Mouse (Mus musculus): ENCODE measurements around the gene Eif2d. TPM values are rescaled to one million over a fixed set of nuclear protein-coding genes. Genes with fewer than 3 reads are reported as not detected.

The Eif2d gene
- polyA plus RNA-seq, 1 experiment from 2014 or later, result 51.1 TPM

DNA sequence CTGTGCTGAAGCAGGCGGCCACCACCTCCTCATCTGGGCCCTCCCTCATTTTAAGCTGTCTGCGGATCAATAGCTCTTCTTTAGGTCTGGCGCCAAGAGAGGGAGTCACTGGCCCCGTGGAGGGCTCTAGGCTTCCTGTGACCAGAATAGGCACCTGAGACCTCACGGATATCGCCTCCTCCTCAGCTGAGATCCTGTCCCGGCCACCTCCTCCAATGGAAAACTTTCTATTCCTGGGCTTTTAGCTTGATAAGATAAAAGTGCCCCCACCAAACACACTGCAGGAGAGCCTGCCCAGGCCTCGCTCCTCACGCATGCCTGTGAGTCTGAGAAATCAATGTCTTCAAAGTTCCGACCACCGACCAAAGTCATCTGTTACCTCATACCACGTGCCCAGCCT, 80.5 kb downstream of the Eif2d start:
- no peaks in the 10 kb centered on the region for H3K27me3 ChIP-seq (ENCODE audit: control insufficient read depth, insufficient read depth, low read depth, low read length)
- no peak overlapping the region for H3K4me3 ChIP-seq (ENCODE audit: low read depth, low read length)
- no peaks in the 10 kb centered on the region for H3K36me3 ChIP-seq (ENCODE audit: control insufficient read depth, insufficient read depth, low read length)
- no peak overlapping the region for H3K27ac ChIP-seq (ENCODE audit: low read length)
- no peaks in the 10 kb centered on the region for H3K4me1 ChIP-seq (ENCODE audit: control insufficient read depth, insufficient read depth, low read length)
- ATAC-seq, result no peak
- H3K9me3 ChIP-seq (replicated peaks; ENCODE audit: control insufficient read depth, low read length, poor library complexity, severe bottlenecking), result no peaks in the 10 kb centered on the region
- H3K4me2 ChIP-seq (ENCODE audit: low read length), result no peak overlapping the region
- 64% methylated on average over 12 of the region's 12 CpGs for WGBS
- H3K9ac ChIP-seq (ENCODE audit: low read depth, low read length), result no peak overlapping the region

DNA sequence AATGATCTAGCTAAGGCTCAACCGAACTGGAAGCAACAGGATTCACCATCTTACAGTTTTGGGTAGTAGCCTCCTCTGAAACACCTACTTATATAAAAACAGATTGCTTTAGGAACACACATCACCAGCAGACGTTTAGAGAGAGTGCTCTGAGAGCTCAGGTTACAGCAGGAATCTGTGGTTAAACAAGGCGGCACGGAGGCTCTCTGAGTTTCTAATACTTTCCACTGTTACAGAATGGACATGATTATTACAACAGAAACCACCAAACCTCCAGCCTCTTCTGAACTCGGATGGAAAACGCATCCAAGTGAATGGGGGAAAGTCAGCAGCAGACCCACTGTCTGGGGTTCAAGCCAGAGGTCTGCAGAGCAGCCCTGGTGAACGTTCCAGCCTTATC, 83.1 kb downstream of the Eif2d start:
- no peaks in the 10 kb centered on the region for H3K36me3 ChIP-seq (ENCODE audit: control insufficient read depth, insufficient read depth, low read length)
- 71% methylated on average over 7 of the region's 7 CpGs for WGBS
- H3K27ac ChIP-seq (ENCODE audit: low read length), result no peak overlapping the region
- no peak for ATAC-seq
- no peaks in the 10 kb centered on the region for H3K27me3 ChIP-seq (ENCODE audit: control insufficient read depth, insufficient read depth, low read depth, low read length)
- no peak overlapping the region for H3K4me3 ChIP-seq (ENCODE audit: low read depth, low read length)
- H3K9me3 ChIP-seq (replicated peaks; ENCODE audit: control insufficient read depth, low read length, poor library complexity, severe bottlenecking), result no peaks in the 10 kb centered on the region
- H3K9ac ChIP-seq (ENCODE audit: low read depth, low read length), result no peak overlapping the region
- H3K4me1 ChIP-seq (ENCODE audit: control insufficient read depth, insufficient read depth, low read length), result no peaks in the 10 kb centered on the region
- H3K4me2 ChIP-seq (ENCODE audit: low read length), result no peak overlapping the region

Other genes with a start within 250 kb of the Eif2d start
- gene Il20, start 241.7 kb upstream of the Eif2d start, polyA plus RNA-seq (2015; fragmentation: Nextera tagmentation; extraction: Ambion mirVana), result not detected in 2 replicates
- gene Il19, start 213.1 kb upstream of the Eif2d start, polyA plus RNA-seq (2015; fragmentation: Nextera tagmentation; extraction: Ambion mirVana), result not detected in 2 replicates
- not detected in 2 replicates for gene Il10, start 133.3 kb upstream of the Eif2d start, polyA plus RNA-seq (2015; fragmentation: Nextera tagmentation; extraction: Ambion mirVana)
- gene Mapkapk2, start 55.4 kb upstream of the Eif2d start, polyA plus RNA-seq (2015; fragmentation: Nextera tagmentation; extraction: Ambion mirVana), result 12.6 and 14.9 TPM in 2 replicates
- 14.1 and 17.4 TPM in 2 replicates for gene Dyrk3, start 14.8 kb upstream of the Eif2d start, polyA plus RNA-seq (2015; fragmentation: Nextera tagmentation; extraction: Ambion mirVana)
- 3.4 and 4.0 TPM in 2 replicates for gene Rassf5, start 92.1 kb downstream of the Eif2d start, polyA plus RNA-seq (2015; fragmentation: Nextera tagmentation; extraction: Ambion mirVana)
- gene Ikbke, start 126.4 kb downstream of the Eif2d start, polyA plus RNA-seq (2015; fragmentation: Nextera tagmentation; extraction: Ambion mirVana), result 0.73 and 0.77 TPM in 2 replicates